Mouse (Mus musculus): ENCODE measurements around the gene Rtl6.

DNA sequence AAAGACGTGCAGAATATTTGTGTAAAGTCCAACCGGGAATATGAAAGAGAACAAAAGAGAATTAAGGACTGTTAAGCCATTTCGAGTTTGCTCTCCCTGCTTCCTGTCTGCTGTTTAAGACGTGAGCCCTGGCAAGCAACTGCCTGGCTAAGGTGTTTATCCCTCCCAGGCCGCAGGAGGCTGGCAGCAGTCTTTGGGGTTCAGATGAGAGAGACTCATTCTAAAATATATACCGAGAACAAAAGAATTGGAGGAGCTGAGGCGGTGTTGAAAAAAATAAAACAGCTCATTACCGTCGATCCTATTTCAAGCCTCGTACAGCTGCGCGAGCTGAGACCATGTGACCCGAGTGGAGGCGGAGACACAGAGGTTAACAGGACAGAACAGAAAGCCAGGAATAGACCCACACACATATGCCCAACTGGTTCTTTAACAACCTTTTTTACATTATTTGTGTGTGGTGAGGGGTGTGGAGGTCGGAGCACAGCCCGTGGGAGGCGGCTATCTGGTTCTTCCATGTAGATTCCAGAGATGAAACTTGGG is 9.0 kb upstream of the Rtl6 start:
- TF ChIP-seq POLR2A (IDR thresholded peaks at IDR 0.05; ENCODE audit: insufficient read depth, low read depth, low read length) (no peak), CTCF (IDR thresholded peaks at IDR 0.05) (no peak), EP300 (IDR thresholded peaks at IDR 0.05; ENCODE audit: insufficient read depth, low read depth, low read length) (no peak)

Data from heart, adult 2 months (tissue).